Mouse (Mus musculus) neural tube, embryonic 11.5 days (tissue): ENCODE results near the gene Itgb3. TPM values are rescaled to one million over a fixed set of nuclear protein-coding genes. Genes with fewer than 3 reads are reported as not detected.

Source experiments
- ATAC-seq: fragments of 200-750 bp; cut with Nextera tagmentation; 2 replicates; pipeline ENCODE4 v1.8.0; 2017; ENCODE audit warnings: moderate number of reproducible peaks, mild to moderate bottlenecking, moderate TSS enrichment, moderate library complexity; ENCODE audit not compliant: insufficient read depth, low FRiP score, low TSS enrichment
- DNase-seq: peaks from one replicate; pipeline ENCODE4 v3.0.0-alpha.2; 2015; ENCODE audit warnings: low spot score
- H3K27ac ChIP-seq: fragments of 300-500 bp; sonication (generic); 2 replicates; pipeline ENCODE4 v1.5.1; 2014; ENCODE audit warnings: low read depth, mild to moderate bottlenecking, low read length
- H3K27me3 ChIP-seq: fragments of 300-500 bp; sonication (generic); 2 replicates; pipeline ENCODE4 v1.6.1; 2014; ENCODE audit warnings: mild to moderate bottlenecking, low read length, mixed read lengths; ENCODE audit not compliant: control insufficient read depth, insufficient read depth
- H3K36me3 ChIP-seq: fragments of 300-500 bp; sonication (generic); 2 replicates; pipeline ENCODE4 v1.6.1; 2014; ENCODE audit warnings: mild to moderate bottlenecking, low read length, moderate library complexity, mixed read lengths; ENCODE audit not compliant: control insufficient read depth, insufficient read depth
- H3K4me1 ChIP-seq: fragments of 300-500 bp; sonication (generic); 2 replicates; pipeline ENCODE4 v1.6.1; 2014; ENCODE audit warnings: low read length, mixed read lengths; ENCODE audit not compliant: control insufficient read depth, insufficient read depth
- H3K4me2 ChIP-seq: fragments of 300-500 bp; sonication (generic); 2 replicates; pipeline ENCODE4 v1.6.1; 2014; ENCODE audit warnings: low read depth, mild to moderate bottlenecking, moderate library complexity
- H3K4me3 ChIP-seq: fragments of 300-500 bp; sonication (generic); 2 replicates; pipeline ENCODE4 v1.5.1; 2014; ENCODE audit warnings: low read depth, low read length
- H3K9ac ChIP-seq: fragments of 300-500 bp; sonication (generic); 2 replicates; pipeline ENCODE4 v1.6.1; 2014; ENCODE audit warnings: mild to moderate bottlenecking, low read length
- H3K9me3 ChIP-seq: fragments of 300-500 bp; sonication (generic); 2 replicates; pipeline ENCODE4 v1.6.1; 2016; ENCODE audit warnings: low read length; ENCODE audit not compliant: control insufficient read depth
- WGBS: fragments of 180-500 bp; shearing (Covaris S2); extraction: QIAGEN DNeasy Blood & Tissue Kit; methylation state at CpG from one replicate; pipeline ENCODE4 v1.1.7; 2014; 5-methylcytosine and 5-hydroxymethylcytosine counted together
- polyA plus RNA-seq: library from polyadenylated mRNA; unstranded; fragments of >200 nt; fragmentation: Nextera tagmentation; extraction: Ambion mirVana; gene quantifications from 2 replicates; pipeline ENCODE4 v1.2.1, GENCODE M21; 2014

The Itgb3 gene
- polyA plus RNA-seq: 1.6 and 2.3 TPM in 2 replicates

- Histone ChIP-seq H3K9me3 (no peaks in the 10 kb centered on the region), H3K4me2 (peak within 1 kb of the TSS; percentile 90), H3K9ac (peak within 1 kb of the TSS; percentile 54), H3K27ac (no peak within 1 kb of the TSS), H3K36me3 (no peaks in the 10 kb centered on the region), H3K4me3 (peak within 1 kb of the TSS; percentile 49), H3K4me1 (0 out of 2 replicates have a peak, but pooled peaks cover 2% of the 10 kb centered on the region), H3K27me3 (peaks cover 9% of the 10 kb centered on the region; the same call in 1 of the 2 replicates)
- 1% methylated on average over 50 of the region's 51 CpGs for WGBS
- ATAC-seq (peak; percentile 81), DNase-seq (peak; percentile 86)
Measured at GRCm38 (mm10) chr11:104607491-104608245, at the start of gene Itgb3. Itgb3 (plus strand) TSS chr11:104608000.

GRCm38 (mm10) chr11:104558065-104558464, 49.7 kb upstream of the Itgb3 start:
- Histone ChIP-seq H3K27ac (no peak overlapping the region), H3K9ac (no peak overlapping the region), H3K9me3 (no peaks in the 10 kb centered on the region), H3K4me1 (no peaks in the 10 kb centered on the region), H3K36me3 (no peaks in the 10 kb centered on the region), H3K4me3 (no peak overlapping the region), H3K27me3 (no peaks in the 10 kb centered on the region), H3K4me2 (no peak overlapping the region)
- no peak for ATAC-seq
- no peak for DNase-seq
- WGBS: 75% methylated on average over 4 of the region's 4 CpGs

GRCm38 (mm10) chr11:104558651-104559403, 49.0 kb upstream of the Itgb3 start:
- DNase-seq (no peak), ATAC-seq (no peak)
- H3K4me1 ChIP-seq: no peaks in the 10 kb centered on the region
- H3K4me2 ChIP-seq: no peak overlapping the region
- H3K4me3 ChIP-seq: no peak overlapping the region
- H3K27me3 ChIP-seq: no peaks in the 10 kb centered on the region
- no peaks in the 10 kb centered on the region for H3K36me3 ChIP-seq
- H3K9me3 ChIP-seq: no peaks in the 10 kb centered on the region
- H3K27ac ChIP-seq: no peak overlapping the region
- WGBS: 57% methylated on average over 4 of the region's 4 CpGs
- H3K9ac ChIP-seq: no peak overlapping the region

GRCm38 (mm10) chr11:104560971-104561370, 46.8 kb upstream of the Itgb3 start:
- no peaks in the 10 kb centered on the region for H3K9me3 ChIP-seq
- no peak overlapping the region for H3K4me3 ChIP-seq
- H3K9ac ChIP-seq: no peak overlapping the region
- ATAC-seq (no peak), DNase-seq (no peak)
- no peaks in the 10 kb centered on the region for H3K36me3 ChIP-seq
- H3K27me3 ChIP-seq: no peaks in the 10 kb centered on the region
- H3K4me1 ChIP-seq: no peaks in the 10 kb centered on the region
- WGBS: 73% methylated on average over 2 of the region's 2 CpGs
- no peak overlapping the region for H3K4me2 ChIP-seq
- no peak overlapping the region for H3K27ac ChIP-seq

- Histone ChIP-seq H3K4me3 (no peak overlapping the region), H3K9me3 (no peaks in the 10 kb centered on the region), H3K4me2 (no peak overlapping the region), H3K27ac (no peak overlapping the region), H3K9ac (no peak overlapping the region), H3K4me1 (no peaks in the 10 kb centered on the region), H3K36me3 (no peaks in the 10 kb centered on the region), H3K27me3 (no peaks in the 10 kb centered on the region)
- ATAC-seq (no peak), DNase-seq (no peak)
- 64% methylated on average over 1 of the region's 1 CpGs for WGBS
Measured at GRCm38 (mm10) chr11:104563496-104563895, 44.3 kb upstream of the Itgb3 start.

GRCm38 (mm10) chr11:104565172-104565571, 42.6 kb upstream of the Itgb3 start:
- no peak for DNase-seq
- Histone ChIP-seq H3K4me2 (no peak overlapping the region), H3K4me3 (no peak overlapping the region), H3K9me3 (no peaks in the 10 kb centered on the region), H3K9ac (no peak overlapping the region), H3K27ac (no peak overlapping the region), H3K4me1 (no peaks in the 10 kb centered on the region), H3K36me3 (no peaks in the 10 kb centered on the region), H3K27me3 (no peaks in the 10 kb centered on the region)
- WGBS: 84% methylated on average over 9 of the region's 9 CpGs
- no peak for ATAC-seq

GRCm38 (mm10) chr11:104566097-104566496, 41.7 kb upstream of the Itgb3 start:
- Histone ChIP-seq H3K4me2 (no peak overlapping the region), H3K4me3 (no peak overlapping the region), H3K36me3 (no peaks in the 10 kb centered on the region), H3K9me3 (no peaks in the 10 kb centered on the region), H3K9ac (no peak overlapping the region), H3K27me3 (no peaks in the 10 kb centered on the region), H3K27ac (no peak overlapping the region), H3K4me1 (no peaks in the 10 kb centered on the region)
- DNase-seq: no peak
- ATAC-seq: no peak
- 90% methylated on average over 6 of the region's 6 CpGs for WGBS

GRCm38 (mm10) chr11:104566796-104567195, 41.0 kb upstream of the Itgb3 start:
- no peak for ATAC-seq
- Histone ChIP-seq H3K4me2 (no peak overlapping the region), H3K4me3 (no peak overlapping the region), H3K27ac (no peak overlapping the region), H3K4me1 (no peaks in the 10 kb centered on the region), H3K9me3 (no peaks in the 10 kb centered on the region), H3K36me3 (no peaks in the 10 kb centered on the region), H3K27me3 (no peaks in the 10 kb centered on the region), H3K9ac (no peak overlapping the region)
- DNase-seq: no peak
- 66% methylated on average over 2 of the region's 2 CpGs for WGBS
